Mouse (Mus musculus) neural tube, embryonic 12.5 days (tissue): ENCODE data around the gene Pyurf. TPM values are rescaled to one million over a fixed set of nuclear protein-coding genes. Genes with fewer than 3 reads are reported as not detected.
A peak's percentile ranks its signal among the peaks of the same experiment; 100 is the strongest.

Source experiments
- ATAC-seq: fragments of 200-750 bp; cut with Nextera tagmentation; 2 replicates; pipeline ENCODE4 v1.8.0; 2017; ENCODE audit warnings: low read depth, mild to moderate bottlenecking, moderate TSS enrichment, moderate library complexity; ENCODE audit not compliant: low FRiP score
- H3K27ac ChIP-seq: fragments of 300-500 bp; sonication (generic); 2 replicates; pipeline ENCODE4 v1.5.1; 2016
- H3K27me3 ChIP-seq: fragments of 300-500 bp; sonication (generic); replicated peaks from 2 replicates; pipeline ENCODE4 v1.6.1; 2016; ENCODE audit warnings: mild to moderate bottlenecking
- H3K36me3 ChIP-seq: fragments of 300-500 bp; sonication (generic); 2 replicates; pipeline ENCODE4 v1.6.1; 2016; ENCODE audit warnings: mild to moderate bottlenecking
- H3K4me1 ChIP-seq: fragments of 300-500 bp; sonication (generic); 2 replicates; pipeline ENCODE4 v1.6.1; 2016
- H3K4me2 ChIP-seq: fragments of 300-500 bp; sonication (generic); replicated peaks from 2 replicates; pipeline ENCODE4 v1.6.1; 2016; ENCODE audit warnings: mild to moderate bottlenecking
- H3K4me3 ChIP-seq: fragments of 300-500 bp; sonication (generic); 2 replicates; pipeline ENCODE4 v1.5.1; 2016
- H3K9ac ChIP-seq: fragments of 300-500 bp; sonication (generic); 2 replicates; pipeline ENCODE4 v1.6.1; 2016; ENCODE audit warnings: mild to moderate bottlenecking
- H3K9me3 ChIP-seq: fragments of 300-500 bp; sonication (generic); 2 replicates; pipeline ENCODE4 v1.6.1; 2016; ENCODE audit warnings: mild to moderate bottlenecking
- WGBS: fragments of 180-500 bp; shearing (Covaris S2); methylation state at CpG from one replicate; pipeline ENCODE4 v1.1.7; 2016; 5-methylcytosine and 5-hydroxymethylcytosine counted together
- polyA plus RNA-seq: library from polyadenylated mRNA; unstranded; fragments of >200 nt; fragmentation: Nextera tagmentation; extraction: Ambion mirVana; gene quantifications from 2 replicates; pipeline ENCODE4 v1.2.1, GENCODE M21; 2016

Pyurf gene
- 16.4 and 17.2 TPM in 2 replicates for polyA plus RNA-seq

DNA sequence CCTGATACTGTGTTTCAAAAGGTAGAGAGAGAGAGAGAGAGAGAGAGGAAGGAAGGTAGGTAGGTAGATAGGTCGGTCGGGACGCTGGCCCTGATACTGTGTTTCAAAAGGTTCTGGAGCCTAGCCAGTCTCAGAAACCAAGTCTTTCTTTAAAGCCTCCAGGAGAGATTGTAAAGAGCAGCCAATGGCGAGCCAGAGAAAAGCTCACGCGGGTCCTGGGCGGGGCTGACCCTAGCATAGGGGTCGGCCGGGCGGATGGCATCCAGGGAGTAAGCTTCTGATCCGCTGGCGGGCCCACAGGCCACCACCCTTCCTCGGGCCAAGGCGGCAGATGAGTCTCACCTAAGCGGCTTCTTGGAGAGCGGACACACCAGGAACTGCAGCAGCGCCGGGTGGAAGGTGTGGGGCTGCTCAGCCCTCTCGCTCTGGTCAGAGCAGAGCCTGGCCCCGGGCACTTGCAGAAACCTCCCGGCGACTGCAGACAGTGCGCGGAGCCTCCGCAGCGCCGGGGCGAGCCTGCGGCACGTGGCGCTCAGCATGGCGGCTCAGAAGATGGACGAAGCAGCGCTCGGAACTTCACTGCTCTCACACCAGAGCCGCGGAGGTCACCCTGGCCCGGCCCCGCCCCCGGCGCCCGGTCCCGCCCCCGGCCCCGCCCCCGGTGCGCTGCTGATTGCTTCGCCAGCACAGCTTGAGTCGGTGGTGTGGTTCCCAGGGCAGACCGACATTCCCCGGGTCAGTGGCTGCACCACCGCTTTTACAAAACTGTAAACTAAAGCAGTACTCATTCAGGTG lies at the start of gene Pyurf:
Gene Pyurf (minus strand): TSS at position 612 of the 795 bp plus-strand sequence.
- peak; percentile 98 for ATAC-seq
- Histone ChIP-seq H3K4me2 (peak within 1 kb of the TSS; percentile 75), H3K9ac (peak within 1 kb of the TSS; percentile 69), H3K4me1 (no peaks in the 10 kb centered on the region), H3K36me3 (no peaks in the 10 kb centered on the region), H3K27me3 (no peaks in the 10 kb centered on the region), H3K9me3 (no peaks in the 10 kb centered on the region), H3K27ac (peak within 1 kb of the TSS; percentile 70), H3K4me3 (peak within 1 kb of the TSS; percentile 72)
- WGBS = under 1% methylated on average over 52 of the region's 52 CpGs

DNA sequence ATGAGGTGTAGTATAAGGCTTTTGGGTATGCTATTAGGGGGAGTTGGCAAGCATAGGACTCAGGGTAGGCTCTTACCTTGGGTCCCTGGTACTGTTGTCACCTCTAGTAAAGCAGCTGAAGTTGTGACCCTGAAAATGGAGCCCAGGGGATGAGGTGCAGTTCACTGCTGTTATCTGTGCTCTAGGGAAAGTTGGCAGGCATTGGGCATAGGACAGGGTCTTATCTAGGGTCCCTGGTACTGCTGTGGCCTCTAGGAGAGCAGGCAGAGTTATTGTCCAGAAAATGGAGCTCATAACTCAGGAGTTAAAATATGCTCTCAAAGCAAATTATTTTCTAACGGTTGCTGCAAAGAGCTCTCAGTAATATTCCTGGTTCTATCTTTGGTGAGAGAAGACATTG lies 29.5 kb upstream of the Pyurf start:
- 92% methylated on average over 1 of the region's 1 CpGs for WGBS
- H3K27ac ChIP-seq = no peak overlapping the region
- H3K4me3 ChIP-seq = no peak overlapping the region
- no peak overlapping the region for H3K9ac ChIP-seq
- peaks cover 3% of the 10 kb centered on the region for H3K36me3 ChIP-seq
- no peak overlapping the region for H3K4me2 ChIP-seq
- H3K27me3 ChIP-seq = no peaks in the 10 kb centered on the region
- no peak for ATAC-seq
- H3K9me3 ChIP-seq = no peaks in the 10 kb centered on the region
- H3K4me1 ChIP-seq = no peaks in the 10 kb centered on the region

DNA sequence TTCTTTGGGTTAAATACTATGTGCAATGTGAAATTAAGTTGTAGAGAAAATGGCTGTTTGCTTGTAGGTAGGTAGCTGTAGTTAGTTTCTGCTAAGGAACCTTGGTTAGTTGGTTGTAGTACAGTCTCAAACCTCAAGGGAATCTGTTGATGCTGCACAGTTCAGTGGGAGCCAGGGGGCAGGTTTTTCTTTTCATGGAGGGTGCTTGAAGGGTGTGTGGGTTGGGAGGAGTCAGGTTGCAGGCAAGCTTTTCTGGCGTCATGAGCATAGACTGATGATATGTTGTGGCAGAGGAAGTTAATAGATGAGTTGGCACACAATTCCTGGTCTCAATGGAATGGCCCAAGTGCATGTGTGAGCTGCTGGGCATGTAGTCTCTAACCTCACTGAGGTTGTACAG lies 19.8 kb upstream of the Pyurf start:
- 42% methylated on average over 1 of the region's 1 CpGs for WGBS
- no peak overlapping the region for H3K27ac ChIP-seq
- no peak overlapping the region for H3K4me3 ChIP-seq
- no peaks in the 10 kb centered on the region for H3K4me1 ChIP-seq
- H3K36me3 ChIP-seq = peaks cover 6% of the 10 kb centered on the region; the same call in 1 of the 2 replicates
- no peak for ATAC-seq
- no peak overlapping the region for H3K4me2 ChIP-seq
- no peaks in the 10 kb centered on the region for H3K27me3 ChIP-seq
- no peak overlapping the region for H3K9ac ChIP-seq
- H3K9me3 ChIP-seq = no peaks in the 10 kb centered on the region

DNA sequence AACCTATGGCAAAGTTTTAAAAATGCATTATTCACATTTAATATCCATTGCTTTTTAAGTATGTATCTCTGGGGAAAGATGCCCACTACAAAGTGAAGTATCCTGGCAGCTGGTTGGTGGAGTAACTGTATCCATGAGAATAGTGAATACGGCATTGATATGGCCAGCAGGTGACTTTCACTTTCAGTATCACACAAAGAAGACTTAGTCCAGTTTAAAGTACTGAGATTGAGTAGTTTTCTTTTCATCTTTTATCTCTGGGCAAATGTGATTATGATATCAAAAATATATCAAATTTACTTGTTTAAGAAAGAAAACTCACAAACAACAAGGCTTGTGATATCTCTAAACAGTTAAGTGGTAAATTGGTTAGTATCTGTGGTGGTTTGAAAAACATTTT lies 14.8 kb upstream of the Pyurf start:
- H3K27ac ChIP-seq = no peak overlapping the region
- no peak overlapping the region for H3K9ac ChIP-seq
- no peak overlapping the region for H3K4me2 ChIP-seq
- H3K36me3 ChIP-seq = no peaks in the 10 kb centered on the region
- WGBS = 91% methylated on average over 1 of the region's 1 CpGs
- H3K9me3 ChIP-seq = no peaks in the 10 kb centered on the region
- H3K4me1 ChIP-seq = no peaks in the 10 kb centered on the region; the same call in 1 of the 2 replicates
- no peak overlapping the region for H3K4me3 ChIP-seq
- ATAC-seq = no peak
- no peaks in the 10 kb centered on the region for H3K27me3 ChIP-seq

DNA sequence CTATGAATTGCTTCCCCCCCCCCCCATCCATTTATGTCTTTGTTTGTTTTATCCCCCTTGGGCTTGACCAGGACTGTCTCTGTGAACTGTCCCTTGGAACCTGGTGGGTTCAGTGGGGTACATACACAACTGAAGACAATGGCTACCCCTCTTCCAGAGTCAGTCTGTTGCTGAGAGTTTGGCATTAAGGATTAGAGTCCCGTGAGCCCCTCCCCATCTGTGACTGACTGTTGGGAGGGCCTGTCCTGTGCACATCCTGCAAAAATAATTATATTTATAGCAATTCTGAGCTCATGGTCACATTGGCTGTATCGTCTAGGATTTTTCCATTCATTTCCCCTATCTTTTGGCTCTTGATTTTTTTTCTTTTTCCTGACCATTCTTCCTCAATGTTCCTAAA lies 11.8 kb upstream of the Pyurf start:
- Histone ChIP-seq H3K27me3 (no peaks in the 10 kb centered on the region), H3K9me3 (no peaks in the 10 kb centered on the region), H3K36me3 (no peaks in the 10 kb centered on the region), H3K4me1 (peaks cover 5% of the 10 kb centered on the region; the same call in 1 of the 2 replicates), H3K4me3 (peak overlapping the region; percentile 67), H3K4me2 (peak overlapping the region; percentile 60), H3K9ac (peak overlapping the region; percentile 88), H3K27ac (no peak overlapping the region)
- WGBS = 40% methylated on average over 2 of the region's 2 CpGs
- ATAC-seq = peak; percentile 43

DNA sequence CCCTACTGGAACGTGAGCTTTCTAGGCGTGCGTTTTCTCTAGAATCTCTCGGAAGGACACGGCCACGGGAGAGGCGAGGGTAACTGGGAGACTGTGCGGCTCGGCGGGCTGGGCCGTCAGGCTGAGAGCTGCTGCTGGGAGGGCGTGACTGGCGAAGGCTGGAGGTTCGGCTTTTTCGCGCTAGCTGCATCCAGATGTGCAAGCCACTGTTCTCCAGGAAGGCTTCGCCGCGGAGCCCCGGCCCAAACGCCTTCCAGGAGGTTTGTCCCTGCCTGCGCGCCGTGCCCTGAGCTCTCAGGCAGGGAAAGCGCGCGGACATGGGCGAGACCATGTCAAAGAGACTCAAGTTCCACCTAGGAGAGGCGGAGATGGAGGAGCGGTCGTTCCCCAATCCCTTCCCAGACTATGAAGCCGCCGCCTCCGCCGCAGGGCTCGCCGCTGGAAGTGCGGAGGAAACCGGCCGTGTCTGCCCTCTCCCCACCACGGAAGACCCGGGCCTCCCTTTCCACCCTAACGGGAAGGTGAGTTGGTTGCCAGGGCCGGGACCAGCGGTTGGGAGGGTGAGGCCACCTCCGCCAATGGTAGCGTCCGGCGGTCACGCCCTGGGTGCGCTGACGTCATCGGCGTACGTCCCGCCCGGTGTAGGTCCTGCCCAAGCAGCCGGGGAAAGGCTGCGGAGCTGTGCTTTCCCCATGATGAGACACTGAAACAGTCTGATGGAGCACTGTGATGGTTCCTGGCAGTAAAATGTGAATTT lies 11.0 kb upstream of the Pyurf start:
- Histone ChIP-seq H3K27ac (peak overlapping the region; percentile 97), H3K9me3 (no peaks in the 10 kb centered on the region), H3K4me3 (peak overlapping the region; percentile 67), H3K9ac (peak overlapping the region; percentile 88), H3K4me1 (peaks cover 5% of the 10 kb centered on the region; the same call in 1 of the 2 replicates), H3K4me2 (peak overlapping the region; percentile 60), H3K27me3 (no peaks in the 10 kb centered on the region), H3K36me3 (no peaks in the 10 kb centered on the region)
- peak; percentile 99 for ATAC-seq
- WGBS = under 1% methylated on average over 59 of the region's 59 CpGs

DNA sequence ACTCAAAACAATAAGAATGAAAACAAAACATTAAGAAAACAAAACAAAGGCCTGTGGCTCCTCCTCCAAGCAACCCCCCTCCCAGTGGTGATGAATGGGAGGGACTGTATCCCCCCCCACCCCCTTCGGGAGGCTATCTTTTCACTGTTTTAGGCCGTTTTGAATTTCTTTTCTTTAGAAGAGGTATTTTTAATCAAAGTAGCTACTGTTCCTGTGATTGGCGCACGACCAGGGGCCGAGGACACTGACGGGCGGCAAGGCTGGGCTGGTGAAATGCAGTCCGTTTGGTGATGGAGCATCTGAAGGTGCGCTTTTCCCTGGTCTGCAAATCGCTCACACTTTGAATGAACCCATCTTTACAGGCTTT lies 10.5 kb upstream of the Pyurf start, which contains the start of gene Lancl2:
Gene Lancl2 (plus strand): TSS at position 165 of the 367 bp plus-strand sequence.
- Histone ChIP-seq H3K27ac (peak within 1 kb of the TSS; percentile 97), H3K36me3 (no peaks in the 10 kb centered on the region)
- 0% methylated on average over 10 of the region's 10 CpGs for WGBS

DNA sequence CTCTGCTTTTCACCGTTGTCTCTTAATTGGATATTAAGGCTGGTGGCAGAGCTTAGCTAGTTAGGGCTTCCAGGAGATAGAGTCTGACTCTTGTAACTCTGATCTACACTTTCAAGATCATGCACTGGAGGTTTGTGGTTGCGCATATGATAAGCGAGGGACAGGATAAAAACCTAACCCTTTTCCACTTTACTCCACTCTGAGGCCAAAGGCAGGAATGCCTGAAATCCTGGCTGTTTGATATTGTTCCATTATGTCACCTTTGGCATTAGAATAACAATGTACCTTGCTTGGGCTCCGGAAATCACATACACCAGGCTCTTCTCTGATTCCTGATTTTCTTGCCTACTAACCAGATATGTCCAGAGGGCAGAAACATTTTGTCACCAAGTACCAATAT lies 9.8 kb upstream of the Pyurf start:
- Histone ChIP-seq H3K4me3 (0 out of 2 replicates have a peak overlapping the region, but pooled peaks have one; percentile 13), H3K27me3 (no peaks in the 10 kb centered on the region), H3K4me1 (peaks cover 5% of the 10 kb centered on the region; the same call in 1 of the 2 replicates), H3K4me2 (peak overlapping the region; percentile 60), H3K9ac (peak overlapping the region; percentile 33; the same call in 1 of the 2 replicates), H3K9me3 (no peaks in the 10 kb centered on the region), H3K27ac (no peak overlapping the region), H3K36me3 (no peaks in the 10 kb centered on the region)
- WGBS = 60% methylated on average over 4 of the region's 4 CpGs
- no peak for ATAC-seq

More for the DNA sequence above, 10.5 kb upstream of the Pyurf start, which contains the start of gene Lancl2:
- no peaks in the 10 kb centered on the region for H3K27me3 ChIP-seq
- ATAC-seq = peak; percentile 48
- peak within 1 kb of the TSS; percentile 60 for H3K4me2 ChIP-seq
- H3K4me1 ChIP-seq = peaks cover 5% of the 10 kb centered on the region; the same call in 1 of the 2 replicates
- H3K9ac ChIP-seq = peak within 1 kb of the TSS; percentile 88
- no peaks in the 10 kb centered on the region for H3K9me3 ChIP-seq
- H3K4me3 ChIP-seq = peak within 1 kb of the TSS; percentile 67

DNA sequence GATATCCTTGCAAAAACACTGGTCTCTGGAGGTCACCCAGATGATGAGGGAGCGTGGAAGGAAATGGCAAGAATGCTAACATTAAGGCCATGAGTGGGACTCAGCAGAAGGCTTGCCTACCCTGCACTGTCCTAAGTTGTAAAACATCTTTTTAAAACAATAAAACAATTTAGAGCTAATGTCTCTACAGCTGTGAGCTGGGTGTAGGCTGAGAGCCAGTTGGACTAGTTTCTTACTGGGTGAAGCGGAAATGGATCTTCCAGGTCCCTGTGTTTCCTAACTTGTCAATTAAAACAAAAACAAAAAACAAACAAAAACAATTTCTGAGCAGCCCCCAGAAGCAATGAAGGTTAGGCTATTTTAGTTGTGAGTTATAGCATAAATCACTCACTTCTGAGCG lies 1.2 kb upstream of the Pyurf start:
- no peak overlapping the region for H3K27ac ChIP-seq
- no peak overlapping the region for H3K9ac ChIP-seq
- H3K36me3 ChIP-seq = no peaks in the 10 kb centered on the region
- no peaks in the 10 kb centered on the region for H3K27me3 ChIP-seq
- no peaks in the 10 kb centered on the region for H3K9me3 ChIP-seq
- ATAC-seq = no peak
- no peaks in the 10 kb centered on the region for H3K4me1 ChIP-seq
- H3K4me2 ChIP-seq = no peak overlapping the region
- H3K4me3 ChIP-seq = no peak overlapping the region
- WGBS = 84% methylated on average over 3 of the region's 3 CpGs

DNA sequence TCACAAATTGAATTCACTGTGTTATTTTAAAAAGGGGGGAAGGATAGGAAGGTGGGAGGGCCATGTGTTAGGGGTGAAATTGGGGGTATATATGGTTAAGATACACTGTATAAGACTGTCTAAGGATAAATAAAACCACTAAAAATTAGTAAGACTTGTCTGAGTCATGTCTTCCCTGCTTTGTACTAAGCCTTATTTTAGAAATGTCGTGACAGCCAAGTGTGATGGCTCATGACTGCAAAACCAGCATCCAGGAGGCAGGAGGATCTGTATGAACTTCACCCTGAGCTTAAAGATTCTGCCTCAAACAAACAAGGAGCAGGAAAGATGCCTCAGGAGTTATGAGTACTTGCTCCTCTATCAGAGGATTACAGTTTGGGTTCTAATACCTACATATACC lies 7.7 kb downstream of the Pyurf start:
- Histone ChIP-seq H3K9ac (no peak overlapping the region), H3K4me2 (no peak overlapping the region), H3K36me3 (peaks cover 4% of the 10 kb centered on the region; the same call in 1 of the 2 replicates), H3K9me3 (peaks cover 4% of the 10 kb centered on the region; the same call in 1 of the 2 replicates), H3K27me3 (no peaks in the 10 kb centered on the region), H3K4me1 (no peaks in the 10 kb centered on the region), H3K4me3 (no peak overlapping the region), H3K27ac (no peak overlapping the region)
- no peak for ATAC-seq
- WGBS = 86% methylated on average over 1 of the region's 1 CpGs

DNA sequence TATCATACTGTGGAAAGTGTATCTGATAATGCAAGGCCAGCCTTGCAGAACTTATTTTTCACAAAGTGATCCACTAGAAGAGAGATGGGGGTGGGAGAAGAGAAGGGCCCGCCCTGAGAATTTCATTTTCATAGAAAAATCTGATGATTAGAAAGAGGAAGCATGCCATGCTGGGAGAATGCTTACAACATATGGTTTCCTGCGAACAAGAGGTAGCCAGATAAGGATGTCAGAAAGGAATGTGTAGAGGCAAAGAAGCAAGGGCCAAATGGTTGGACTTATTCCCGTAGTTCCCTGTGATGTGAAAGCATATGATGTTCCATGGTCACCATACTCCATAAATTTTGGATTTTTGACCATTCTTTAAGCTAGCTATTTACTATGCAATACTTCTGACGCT lies 30.6 kb downstream of the Pyurf start:
- Histone ChIP-seq H3K4me1 (no peaks in the 10 kb centered on the region), H3K27ac (no peak overlapping the region), H3K4me2 (no peak overlapping the region), H3K9ac (no peak overlapping the region), H3K4me3 (no peak overlapping the region), H3K9me3 (no peaks in the 10 kb centered on the region), H3K36me3 (no peaks in the 10 kb centered on the region), H3K27me3 (no peaks in the 10 kb centered on the region)
- ATAC-seq = no peak
- 83% methylated on average over 4 of the region's 4 CpGs for WGBS

DNA sequence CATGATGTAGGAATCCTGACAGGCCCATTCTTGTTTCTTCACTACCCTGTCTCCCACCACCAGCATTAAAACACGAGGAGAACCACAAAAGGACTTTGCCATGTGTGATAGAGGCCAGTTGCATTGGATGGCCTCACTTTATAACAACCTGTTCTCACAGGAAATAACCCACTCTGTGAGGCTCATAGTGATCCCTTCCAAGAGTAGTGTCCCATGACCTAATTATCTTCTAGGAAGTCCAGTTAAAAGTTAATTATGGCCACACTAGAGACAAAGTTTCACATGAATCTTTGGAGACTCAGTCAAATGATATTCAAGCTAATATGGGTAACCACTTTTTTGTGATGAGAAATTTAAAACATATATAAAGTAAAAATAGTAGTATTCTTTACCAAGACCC lies 44.6 kb downstream of the Pyurf start:
- H3K4me1 ChIP-seq = no peaks in the 10 kb centered on the region
- ATAC-seq = no peak
- no peak overlapping the region for H3K9ac ChIP-seq
- H3K36me3 ChIP-seq = no peaks in the 10 kb centered on the region
- WGBS = 59% methylated on average over 1 of the region's 1 CpGs
- H3K27me3 ChIP-seq = no peaks in the 10 kb centered on the region
- H3K4me3 ChIP-seq = no peak overlapping the region
- H3K27ac ChIP-seq = no peak overlapping the region
- H3K4me2 ChIP-seq = no peak overlapping the region
- H3K9me3 ChIP-seq = no peaks in the 10 kb centered on the region
